Mouse (Mus musculus) forebrain, postnatal 0 days (tissue): ENCODE data around the gene Rcc1. TPM values are rescaled to one million over a fixed set of nuclear protein-coding genes. Genes with fewer than 3 reads are reported as not detected.
A peak's percentile ranks its signal among the peaks of the same experiment; 100 is the strongest.
"Not testable (repeated sequence)": the region's sequence is repeated elsewhere in the genome, so short reads cannot be mapped to it uniquely, and the experiment has no call there.

Experiments
- ATAC-seq: fragments of 200-750 bp; cut with Nextera tagmentation; 2 replicates; pipeline ENCODE4 v1.8.0; 2017; ENCODE audit warnings: mild to moderate bottlenecking, moderate library complexity
- DNase-seq: peaks from one replicate; pipeline ENCODE4 v3.0.0-alpha.2; 2015
- H3K27ac ChIP-seq: fragments of 300-500 bp; sonication (generic); 2 replicates; pipeline ENCODE4 v1.5.1; 2014; ENCODE audit warnings: low read depth, mild to moderate bottlenecking, antibody characterized with exemption, low read length, moderate library complexity, mixed read lengths
- H3K27me3 ChIP-seq: fragments of 300-500 bp; sonication (generic); 2 replicates; pipeline ENCODE4 v1.6.1; 2014; ENCODE audit warnings: mild to moderate bottlenecking, low read length, mixed read lengths; ENCODE audit not compliant: insufficient read depth
- H3K36me3 ChIP-seq: fragments of 300-500 bp; sonication (generic); 2 replicates; pipeline ENCODE4 v1.6.1; 2014; ENCODE audit warnings: mild to moderate bottlenecking, moderate library complexity; ENCODE audit not compliant: insufficient read depth
- H3K4me1 ChIP-seq: fragments of 300-500 bp; sonication (generic); 2 replicates; pipeline ENCODE4 v1.6.1; 2014; ENCODE audit warnings: antibody characterized with exemption; ENCODE audit not compliant: insufficient read depth
- H3K4me2 ChIP-seq: fragments of 300-500 bp; sonication (generic); 2 replicates; pipeline ENCODE4 v1.6.1; 2014; ENCODE audit warnings: low read depth, mild to moderate bottlenecking, moderate library complexity
- H3K4me3 ChIP-seq: fragments of 300-500 bp; sonication (generic); 2 replicates; pipeline ENCODE4 v1.5.1; 2014; ENCODE audit warnings: low read depth, low read length, mixed read lengths
- H3K9ac ChIP-seq: fragments of 300-500 bp; sonication (generic); 2 replicates; pipeline ENCODE4 v1.6.1; 2014; ENCODE audit warnings: mild to moderate bottlenecking
- H3K9me3 ChIP-seq: fragments of 300-500 bp; sonication (generic); 2 replicates; pipeline ENCODE4 v1.6.1; 2016; ENCODE audit warnings: low read length
- CTCF ChIP-seq: sonication (generic); IDR thresholded peaks from 2 replicates; pipeline ENCODE4 v1.5.1; 2016; ENCODE audit warnings: antibody characterized with exemption, control low read depth, low read depth
- WGBS: fragments of 180-500 bp; shearing (Covaris S2); extraction: QIAGEN DNeasy Blood & Tissue Kit; methylation state at CpG from one replicate; pipeline ENCODE4 v1.1.7; 2014; 5-methylcytosine and 5-hydroxymethylcytosine counted together
- polyA plus RNA-seq: library from polyadenylated mRNA; unstranded; fragments of >200 nt; fragmentation: Nextera tagmentation; extraction: Ambion mirVana; gene quantifications from 2 replicates; pipeline ENCODE4 v1.2.1, GENCODE M21; 2015
- total RNA-seq: library from RNA; depleted of rRNA; stranded (reverse); fragments of >200 nt; gene quantifications from 2 replicates; pipeline ENCODE4 v1.2.3, GENCODE M21; 2014; rRNA removed

The Rcc1 gene
- total and polyA plus RNA-seq, 2 experiments from 2014 or later = 22.4 to 23.3 TPM

GRCm38 (mm10) chr4:132295696-132296390 lies 57.6 kb downstream of the Rcc1 start:
- Histone ChIP-seq H3K27me3 (no peaks in the 10 kb centered on the region), H3K27ac (no peak overlapping the region), H3K4me1 (no peaks in the 10 kb centered on the region), H3K9me3 (no peaks in the 10 kb centered on the region), H3K4me2 (no peak overlapping the region), H3K36me3 (peaks cover 12% of the 10 kb centered on the region), H3K9ac (no peak overlapping the region), H3K4me3 (no peak overlapping the region)
- WGBS = 46% methylated on average over 8 of the region's 8 CpGs
- ATAC-seq (no peak), DNase-seq (no peak)
- no peak for TF ChIP-seq CTCF

DNA sequence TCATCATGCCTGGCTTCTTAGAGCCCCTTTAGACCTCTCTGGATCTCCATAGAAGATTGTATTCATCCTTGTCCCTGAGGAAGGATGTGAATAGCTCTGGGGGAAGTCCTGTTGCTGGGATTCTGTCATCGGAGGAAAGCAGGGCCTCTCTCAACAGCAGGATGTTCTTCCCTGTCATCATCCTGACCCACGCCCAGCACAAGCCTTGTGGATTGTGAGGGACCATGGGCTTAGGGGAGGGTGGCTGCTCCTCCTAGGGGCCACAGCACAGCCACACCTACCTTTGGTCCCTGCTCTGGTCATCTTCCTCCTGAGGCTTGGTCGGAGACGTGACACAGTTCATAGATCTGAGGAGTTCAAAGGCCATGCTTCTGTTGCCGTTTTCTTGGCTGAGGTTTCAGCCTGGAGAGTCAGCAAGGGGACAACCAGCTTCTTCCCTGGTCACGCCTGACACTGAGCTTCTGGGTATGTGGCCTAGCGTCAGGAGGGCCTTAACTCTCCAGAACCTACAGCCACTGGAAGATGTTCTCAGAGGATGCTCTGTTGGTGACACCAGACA lies 59.6 kb downstream of the Rcc1 start:
- Histone ChIP-seq H3K4me2 (no peak overlapping the region), H3K27me3 (no peaks in the 10 kb centered on the region), H3K9me3 (no peaks in the 10 kb centered on the region), H3K36me3 (peaks cover 12% of the 10 kb centered on the region), H3K27ac (no peak overlapping the region), H3K9ac (no peak overlapping the region), H3K4me1 (no peaks in the 10 kb centered on the region), H3K4me3 (no peak overlapping the region)
- 84% methylated on average over 7 of the region's 7 CpGs for WGBS
- DNase-seq (no peak), ATAC-seq (no peak)
- no peak for TF ChIP-seq CTCF

- DNase-seq (peak; percentile 63), ATAC-seq (no peak; the same call in 1 of the 2 replicates)
- TF ChIP-seq CTCF = peak; percentile 74
- H3K36me3 ChIP-seq = peaks cover 12% of the 10 kb centered on the region
- H3K4me3 ChIP-seq = no peak overlapping the region
- no peak overlapping the region for H3K9ac ChIP-seq
- H3K27me3 ChIP-seq = no peaks in the 10 kb centered on the region
- no peak overlapping the region for H3K4me2 ChIP-seq
- no peak overlapping the region for H3K27ac ChIP-seq
- 48% methylated on average over 4 of the region's 4 CpGs for WGBS
- no peaks in the 10 kb centered on the region for H3K9me3 ChIP-seq
- no peaks in the 10 kb centered on the region for H3K4me1 ChIP-seq
Measured at GRCm38 (mm10) chr4:132292988-132293387, 60.4 kb downstream of the Rcc1 start.

GRCm38 (mm10) chr4:132291624-132292335 lies 61.6 kb downstream of the Rcc1 start:
- no peak overlapping the region for H3K9ac ChIP-seq
- WGBS = 80% methylated on average over 12 of the region's 12 CpGs

GRCm38 (mm10) chr4:132291056-132291455 lies 62.3 kb downstream of the Rcc1 start:
- Histone ChIP-seq H3K9me3 (no peaks in the 10 kb centered on the region), H3K36me3 (peaks cover 12% of the 10 kb centered on the region), H3K27me3 (no peaks in the 10 kb centered on the region), H3K9ac (no peak overlapping the region), H3K27ac (no peak overlapping the region), H3K4me2 (no peak overlapping the region), H3K4me3 (no peak overlapping the region), H3K4me1 (no peaks in the 10 kb centered on the region)
- DNase-seq = no peak
- no peak for ATAC-seq
- no peak for TF ChIP-seq CTCF
- 99% methylated on average over 4 of the region's 4 CpGs for WGBS

More at GRCm38 (mm10) chr4:132291624-132292335, 61.6 kb downstream of the Rcc1 start:
- H3K4me2 ChIP-seq = no peak overlapping the region
- H3K4me3 ChIP-seq = no peak overlapping the region
- TF ChIP-seq CTCF = peak; percentile 39
- H3K4me1 ChIP-seq = no peaks in the 10 kb centered on the region
- no peaks in the 10 kb centered on the region for H3K9me3 ChIP-seq
- DNase-seq = no peak
- ATAC-seq = no peak
- H3K27me3 ChIP-seq = no peaks in the 10 kb centered on the region
- H3K27ac ChIP-seq = no peak overlapping the region
- H3K36me3 ChIP-seq = peaks cover 12% of the 10 kb centered on the region

GRCm38 (mm10) chr4:132288840-132289239 lies 64.6 kb downstream of the Rcc1 start:
- not testable (repeated sequence) for H3K4me3 ChIP-seq, H3K9ac ChIP-seq, H3K4me1 ChIP-seq, ATAC-seq, H3K4me2 ChIP-seq, H3K9me3 ChIP-seq, DNase-seq, H3K27me3 ChIP-seq, H3K27ac ChIP-seq
- 96% methylated on average over 3 of the region's 5 CpGs for WGBS
- H3K36me3 ChIP-seq = peaks cover 28% of the 10 kb centered on the region

Other genes with a start within 250 kb of the Rcc1 start
- gene Oprd1, start 209.1 kb downstream of the Rcc1 start, total RNA-seq = 1.5 and 1.6 TPM in 2 replicates
- 0.23 and 0.53 TPM in 2 replicates for gene Oprd1, start 209.1 kb downstream of the Rcc1 start, polyA plus RNA-seq
- gene Ythdf2, start 141.3 kb downstream of the Rcc1 start, total RNA-seq = 77.3 and 83.9 TPM in 2 replicates
- gene Ythdf2, start 141.3 kb downstream of the Rcc1 start, polyA plus RNA-seq = 122 and 126 TPM in 2 replicates
- gene Gmeb1, start 92.0 kb downstream of the Rcc1 start, total RNA-seq = 17.1 and 21.3 TPM in 2 replicates
- 18.0 and 34.0 TPM in 2 replicates for gene Gmeb1, start 92.0 kb downstream of the Rcc1 start, polyA plus RNA-seq
- gene Taf12, start 79.2 kb downstream of the Rcc1 start, total RNA-seq = 8.0 and 15.2 TPM in 2 replicates
- gene Taf12, start 79.2 kb downstream of the Rcc1 start, polyA plus RNA-seq = 27.8 and 30.5 TPM in 2 replicates
- 0.71 and 1.8 TPM in 2 replicates for gene Rab42, start 50.2 kb downstream of the Rcc1 start, total RNA-seq
- 2.3 and 2.5 TPM in 2 replicates for gene Rab42, start 50.2 kb downstream of the Rcc1 start, polyA plus RNA-seq
- 57.2 and 62.1 TPM in 2 replicates for gene Trnau1ap, start 24.1 kb downstream of the Rcc1 start, total RNA-seq
- gene Trnau1ap, start 24.1 kb downstream of the Rcc1 start, polyA plus RNA-seq = 62.1 and 75.6 TPM in 2 replicates
- 3.2 and 3.9 TPM in 2 replicates for gene Phactr4, start 68.9 kb upstream of the Rcc1 start, total RNA-seq
- gene Phactr4, start 68.9 kb upstream of the Rcc1 start, polyA plus RNA-seq = 3.5 and 4.9 TPM in 2 replicates
- gene Med18, start 110.3 kb upstream of the Rcc1 start, total RNA-seq = 11.5 and 18.5 TPM in 2 replicates
- 12.0 and 15.4 TPM in 2 replicates for gene Med18, start 110.3 kb upstream of the Rcc1 start, polyA plus RNA-seq
- gene Sesn2, start 156.9 kb upstream of the Rcc1 start, total RNA-seq = 6.3 and 15.1 TPM in 2 replicates
- 6.9 and 9.0 TPM in 2 replicates for gene Sesn2, start 156.9 kb upstream of the Rcc1 start, polyA plus RNA-seq
- 898 and 1,334 TPM in 2 replicates for gene Atpif1, start 180.1 kb upstream of the Rcc1 start, total RNA-seq
- gene Atpif1, start 180.1 kb upstream of the Rcc1 start, polyA plus RNA-seq = 1,829 and 2,415 TPM in 2 replicates
- gene Dnajc8, start 181.9 kb upstream of the Rcc1 start, total RNA-seq = 103 and 111 TPM in 2 replicates
- 151 and 165 TPM in 2 replicates for gene Dnajc8, start 181.9 kb upstream of the Rcc1 start, polyA plus RNA-seq
- gene Ptafr, start 210.5 kb upstream of the Rcc1 start, total RNA-seq = 0.38 TPM in 2 replicates
- gene Ptafr, start 210.5 kb upstream of the Rcc1 start, polyA plus RNA-seq = 0.23 and 0.38 TPM in 2 replicates